Mouse (Mus musculus): ENCODE measurements around the gene Cryl1. TPM values are rescaled to one million over a fixed set of nuclear protein-coding genes. Genes with fewer than 3 reads are reported as not detected.

The Cryl1 gene
- total and polyA plus RNA-seq, 3 experiments, result 9.7 to 21.4 (median 12.6) TPM

- Histone ChIP-seq H3K27me3 (ENCODE audit: insufficient read depth, low read length) (no peaks in the 10 kb centered on the region), H3K4me1 (ENCODE audit: insufficient read depth, low read depth, low read length) (no peaks in the 10 kb centered on the region), H3K9me3 (replicated peaks) (no peaks in the 10 kb centered on the region), H3K4me3 (ENCODE audit: low read depth, low read length) (no peak overlapping the region), H3K36me3 (replicated peaks) (peaks cover 11% of the 10 kb centered on the region)
- ATAC-seq (ENCODE audit: extremely low read depth, insufficient number of reproducible peaks, low FRiP score, poor library complexity, severe bottlenecking) (no peak), DNase-seq (ENCODE audit: low spot score) (no peak)
- TF ChIP-seq GATA2 (IDR thresholded peaks at IDR 0.05; ENCODE audit: borderline replicate concordance, low read depth, low read length) (no peak), POLR2AphosphoS5 (IDR thresholded peaks at IDR 0.05; ENCODE audit: insufficient replicate concordance, low read depth, low read length) (no peak), GATA1 (IDR thresholded peaks at IDR 0.05; ENCODE audit: borderline replicate concordance, low read length) (no peak), CTCF (IDR thresholded peaks at IDR 0.05; ENCODE audit: low read depth, low read length) (no peak), TAL1 (conservative IDR thresholded peaks at IDR 0.05; ENCODE audit: low read depth, low read length) (no peak)
These were observed 50.2 kb downstream of the Cryl1 start for GRCm38 (mm10) chr14:57348155-57348554.

GRCm38 (mm10) chr14:57346135-57346534 lies 52.2 kb downstream of the Cryl1 start:
- TF ChIP-seq GATA1 (IDR thresholded peaks at IDR 0.05; ENCODE audit: borderline replicate concordance, low read length), result no peak
- TF ChIP-seq TAL1 (conservative IDR thresholded peaks at IDR 0.05; ENCODE audit: low read depth, low read length), result no peak
- no peak for DNase-seq (ENCODE audit: low spot score)

GRCm38 (mm10) chr14:57344781-57345492 lies 53.4 kb downstream of the Cryl1 start:
- Histone ChIP-seq H3K9me3 (replicated peaks) (no peaks in the 10 kb centered on the region), H3K4me3 (ENCODE audit: low read depth, low read length) (no peak overlapping the region), H3K36me3 (replicated peaks) (peaks cover 2% of the 10 kb centered on the region), H3K27me3 (ENCODE audit: insufficient read depth, low read length) (no peaks in the 10 kb centered on the region), H3K4me1 (ENCODE audit: insufficient read depth, low read depth, low read length) (no peaks in the 10 kb centered on the region)
- ATAC-seq (ENCODE audit: extremely low read depth, insufficient number of reproducible peaks, low FRiP score, poor library complexity, severe bottlenecking) (no peak), DNase-seq (ENCODE audit: low spot score) (no peak)
- TF ChIP-seq TAL1 (conservative IDR thresholded peaks at IDR 0.05; ENCODE audit: low read depth, low read length) (no peak), CTCF (IDR thresholded peaks at IDR 0.05; ENCODE audit: low read depth, low read length) (no peak), POLR2AphosphoS5 (IDR thresholded peaks at IDR 0.05; ENCODE audit: insufficient replicate concordance, low read depth, low read length) (no peak), GATA2 (IDR thresholded peaks at IDR 0.05; ENCODE audit: borderline replicate concordance, low read depth, low read length) (no peak), GATA1 (IDR thresholded peaks at IDR 0.05; ENCODE audit: borderline replicate concordance, low read length) (no peak)

More at GRCm38 (mm10) chr14:57346135-57346534, 52.2 kb downstream of the Cryl1 start:
- Histone ChIP-seq H3K9me3 (replicated peaks) (no peaks in the 10 kb centered on the region), H3K4me1 (ENCODE audit: insufficient read depth, low read depth, low read length) (no peaks in the 10 kb centered on the region), H3K27me3 (ENCODE audit: insufficient read depth, low read length) (no peaks in the 10 kb centered on the region), H3K36me3 (replicated peaks) (peaks cover 2% of the 10 kb centered on the region), H3K4me3 (ENCODE audit: low read depth, low read length) (no peak overlapping the region)
- no peak for ATAC-seq (ENCODE audit: extremely low read depth, insufficient number of reproducible peaks, low FRiP score, poor library complexity, severe bottlenecking)

- H3K4me1 ChIP-seq (ENCODE audit: insufficient read depth, low read depth, low read length), result no peaks in the 10 kb centered on the region
- DNase-seq (ENCODE audit: low spot score) (no peak), ATAC-seq (ENCODE audit: extremely low read depth, insufficient number of reproducible peaks, low FRiP score, poor library complexity, severe bottlenecking) (no peak)
- H3K9me3 ChIP-seq (replicated peaks), result no peaks in the 10 kb centered on the region
- no peaks in the 10 kb centered on the region for H3K27me3 ChIP-seq (ENCODE audit: insufficient read depth, low read length)
- peaks cover 2% of the 10 kb centered on the region for H3K36me3 ChIP-seq (replicated peaks)
- H3K4me3 ChIP-seq (ENCODE audit: low read depth, low read length), result no peak overlapping the region
- TF ChIP-seq CTCF (IDR thresholded peaks at IDR 0.05; ENCODE audit: low read depth, low read length) (no peak), POLR2AphosphoS5 (IDR thresholded peaks at IDR 0.05; ENCODE audit: insufficient replicate concordance, low read depth, low read length) (no peak), TAL1 (conservative IDR thresholded peaks at IDR 0.05; ENCODE audit: low read depth, low read length) (no peak)
These were observed 55.1 kb downstream of the Cryl1 start for GRCm38 (mm10) chr14:57343057-57343750.

GRCm38 (mm10) chr14:57342316-57343055 lies 55.8 kb downstream of the Cryl1 start:
- no peak for ATAC-seq (ENCODE audit: extremely low read depth, insufficient number of reproducible peaks, low FRiP score, poor library complexity, severe bottlenecking)
- Histone ChIP-seq H3K9me3 (replicated peaks) (no peaks in the 10 kb centered on the region), H3K4me3 (ENCODE audit: low read depth, low read length) (no peak overlapping the region), H3K4me1 (ENCODE audit: insufficient read depth, low read depth, low read length) (no peaks in the 10 kb centered on the region), H3K27me3 (ENCODE audit: insufficient read depth, low read length) (no peaks in the 10 kb centered on the region), H3K36me3 (replicated peaks) (peaks cover 2% of the 10 kb centered on the region)
- TF ChIP-seq GATA1 (IDR thresholded peaks at IDR 0.05; ENCODE audit: borderline replicate concordance, low read length) (no peak), GATA2 (IDR thresholded peaks at IDR 0.05; ENCODE audit: borderline replicate concordance, low read depth, low read length) (no peak), CTCF (IDR thresholded peaks at IDR 0.05; ENCODE audit: low read depth, low read length) (no peak), TAL1 (conservative IDR thresholded peaks at IDR 0.05; ENCODE audit: low read depth, low read length) (no peak), POLR2AphosphoS5 (IDR thresholded peaks at IDR 0.05; ENCODE audit: insufficient replicate concordance, low read depth, low read length) (no peak)
- no peak for DNase-seq (ENCODE audit: low spot score)

- peaks cover 2% of the 10 kb centered on the region for H3K36me3 ChIP-seq (replicated peaks)
- H3K9me3 ChIP-seq (replicated peaks), result no peaks in the 10 kb centered on the region
- ATAC-seq (ENCODE audit: extremely low read depth, insufficient number of reproducible peaks, low FRiP score, poor library complexity, severe bottlenecking) (no peak), DNase-seq (ENCODE audit: low spot score) (no peak)
- TF ChIP-seq GATA1 (IDR thresholded peaks at IDR 0.05; ENCODE audit: borderline replicate concordance, low read length) (no peak), CTCF (IDR thresholded peaks at IDR 0.05; ENCODE audit: low read depth, low read length) (no peak), TAL1 (conservative IDR thresholded peaks at IDR 0.05; ENCODE audit: low read depth, low read length) (no peak), GATA2 (IDR thresholded peaks at IDR 0.05; ENCODE audit: borderline replicate concordance, low read depth, low read length) (no peak), POLR2AphosphoS5 (IDR thresholded peaks at IDR 0.05; ENCODE audit: insufficient replicate concordance, low read depth, low read length) (no peak)
- no peak overlapping the region for H3K4me3 ChIP-seq (ENCODE audit: low read depth, low read length)
- no peaks in the 10 kb centered on the region for H3K27me3 ChIP-seq (ENCODE audit: insufficient read depth, low read length)
- no peaks in the 10 kb centered on the region for H3K4me1 ChIP-seq (ENCODE audit: insufficient read depth, low read depth, low read length)
These were observed 59.7 kb downstream of the Cryl1 start for GRCm38 (mm10) chr14:57338666-57339065.

Data from G1E (cell line).